Mouse (Mus musculus) limb, embryonic 14.5 days (tissue): ENCODE results near the gene Slc33a1. TPM values are rescaled to one million over a fixed set of nuclear protein-coding genes. Genes with fewer than 3 reads are reported as not detected.
A peak's percentile ranks its signal among the peaks of the same experiment; 100 is the strongest.

Source experiments
- ATAC-seq: fragments of 200-750 bp; cut with Nextera tagmentation; 2 replicates; pipeline ENCODE4 v1.8.0; 2017; ENCODE audit warnings: low read depth, moderate number of reproducible peaks, moderate TSS enrichment; ENCODE audit not compliant: low FRiP score
- DNase-seq: peaks from one replicate; pipeline ENCODE4 v3.0.0-alpha.2; 2015; ENCODE audit warnings: low spot score
- H3K27ac ChIP-seq: fragments of 300-500 bp; sonication (generic); replicated peaks from 2 replicates; pipeline ENCODE4 v1.5.1; 2014; ENCODE audit warnings: low read depth, mild to moderate bottlenecking, low read length, moderate library complexity, mixed read lengths
- H3K27me3 ChIP-seq: fragments of 300-500 bp; sonication (generic); 2 replicates; pipeline ENCODE4 v1.6.1; 2014; ENCODE audit warnings: low read length, mixed read lengths; ENCODE audit not compliant: control insufficient read depth, insufficient read depth
- H3K36me3 ChIP-seq: fragments of 300-500 bp; sonication (generic); 2 replicates; pipeline ENCODE4 v1.6.1; 2014; ENCODE audit warnings: mild to moderate bottlenecking, low read length, moderate library complexity, mixed read lengths; ENCODE audit not compliant: control insufficient read depth, insufficient read depth
- H3K4me1 ChIP-seq: fragments of 300-500 bp; sonication (generic); 2 replicates; pipeline ENCODE4 v1.6.1; 2014; ENCODE audit warnings: antibody characterized with exemption, low read length, mixed read lengths; ENCODE audit not compliant: control insufficient read depth, insufficient read depth
- H3K4me2 ChIP-seq: fragments of 300-500 bp; sonication (generic); replicated peaks from 2 replicates; pipeline ENCODE4 v1.6.1; 2014; ENCODE audit warnings: low read depth, mild to moderate bottlenecking, low read length, moderate library complexity; ENCODE audit not compliant: severe bottlenecking
- H3K4me3 ChIP-seq: fragments of 300-500 bp; sonication (generic); replicated peaks from 2 replicates; pipeline ENCODE4 v1.5.1; 2014; ENCODE audit warnings: low read length
- H3K9ac ChIP-seq: fragments of 300-500 bp; sonication (generic); 2 replicates; pipeline ENCODE4 v1.6.1; 2014; ENCODE audit warnings: mild to moderate bottlenecking, low read depth, low read length, moderate library complexity; ENCODE audit not compliant: severe bottlenecking
- H3K9me3 ChIP-seq: fragments of 300-500 bp; sonication (generic); 2 replicates; pipeline ENCODE4 v1.6.1; 2016; ENCODE audit warnings: low read length; ENCODE audit not compliant: control insufficient read depth
- POLR2A ChIP-seq: fragments of 200-500 bp; IDR thresholded peaks from 2 replicates; pipeline ENCODE4 v1.8.0; 2012; ENCODE audit warnings: inconsistent platforms, mild to moderate bottlenecking, moderate library complexity, borderline replicate concordance; ENCODE audit not compliant: insufficient read depth, insufficient read length; ENCODE audit errors: extremely low read depth
- WGBS: fragments of 180-500 bp; shearing (Covaris S2); extraction: QIAGEN DNeasy Blood & Tissue Kit; methylation state at CpG from one replicate; pipeline ENCODE4 v1.1.7; 2014; 5-methylcytosine and 5-hydroxymethylcytosine counted together
- polyA plus RNA-seq, 2 experiments: library from polyadenylated mRNA; depleted of rRNA in 1 of 2; stranded (reverse) in 1 of 2; unstranded in 1 of 2; fragments of >200 nt; fragmentation: Nextera tagmentation in 1 of 2; extraction: Ambion mirVana in 1 of 2; gene quantifications; 2 replicates each; pipeline versions ENCODE4 v1.2.1 to v1.2.3; 2012 to 2014

Slc33a1 gene
- polyA plus RNA-seq, 2 experiments = 12.4 to 16.2 TPM

DNA sequence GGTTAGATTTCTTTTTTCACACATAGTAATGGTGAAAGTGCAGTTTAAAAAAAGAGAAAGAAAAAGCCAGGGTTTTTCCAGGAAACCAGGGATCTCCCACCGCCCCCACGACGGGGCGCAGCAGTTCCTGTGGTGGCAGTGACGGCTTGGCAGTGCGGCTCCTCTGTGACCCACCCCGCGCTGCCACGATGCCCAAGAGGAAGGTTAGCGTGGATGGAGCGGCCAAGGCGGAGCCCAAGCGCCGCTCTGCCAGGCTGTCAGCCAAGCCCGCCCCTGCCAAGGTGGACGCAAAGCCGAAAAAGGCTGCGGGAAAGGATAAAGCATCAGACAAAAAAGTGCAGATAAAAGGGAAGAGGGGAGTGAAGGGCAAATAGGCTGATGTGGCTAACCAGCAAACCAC is 59.3 kb downstream of the Slc33a1 start:
- TF ChIP-seq POLR2A = no peak
- peak overlapping the region; percentile 61 for H3K4me2 ChIP-seq
- DNase-seq (no peak), ATAC-seq (no peak)
- H3K4me1 ChIP-seq = no peaks in the 10 kb centered on the region
- peak overlapping the region; percentile 33 for H3K4me3 ChIP-seq
- no peak overlapping the region for H3K27ac ChIP-seq
- no peaks in the 10 kb centered on the region for H3K36me3 ChIP-seq
- peak overlapping the region; percentile 38 for H3K9ac ChIP-seq
- 2% methylated on average over 18 of the region's 18 CpGs for WGBS
- H3K9me3 ChIP-seq = no peaks in the 10 kb centered on the region
- peaks cover 2% of the 10 kb centered on the region; the same call in 1 of the 2 replicates for H3K27me3 ChIP-seq

DNA sequence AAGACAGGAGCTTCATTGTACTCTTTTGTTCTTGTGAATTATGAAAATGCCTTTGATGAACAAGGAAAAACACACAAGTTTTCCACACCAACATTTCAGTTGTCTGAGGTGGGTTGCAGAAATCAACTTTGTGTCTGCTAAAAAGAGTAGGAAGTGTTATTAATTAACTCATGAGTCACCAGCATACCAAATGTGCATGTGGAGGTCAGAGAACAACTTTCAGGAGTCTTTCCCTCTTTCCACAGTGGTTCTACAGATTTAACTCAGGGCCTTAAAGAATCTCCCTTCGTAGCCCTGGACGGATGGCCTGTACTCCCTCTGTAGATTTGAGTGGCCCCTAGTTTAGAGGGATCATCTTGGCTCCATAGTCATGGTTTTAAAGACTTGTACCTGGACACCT is 60.4 kb downstream of the Slc33a1 start:
- Histone ChIP-seq H3K36me3 (no peaks in the 10 kb centered on the region), H3K9me3 (no peaks in the 10 kb centered on the region), H3K27ac (no peak overlapping the region), H3K9ac (no peak overlapping the region), H3K4me3 (no peak overlapping the region), H3K4me1 (peaks cover 7% of the 10 kb centered on the region; the same call in 1 of the 2 replicates), H3K4me2 (no peak overlapping the region), H3K27me3 (peaks cover 11% of the 10 kb centered on the region; the same call in 1 of the 2 replicates)
- no peak for TF ChIP-seq POLR2A
- DNase-seq (no peak), ATAC-seq (no peak)
- 77% methylated on average over 2 of the region's 2 CpGs for WGBS

DNA sequence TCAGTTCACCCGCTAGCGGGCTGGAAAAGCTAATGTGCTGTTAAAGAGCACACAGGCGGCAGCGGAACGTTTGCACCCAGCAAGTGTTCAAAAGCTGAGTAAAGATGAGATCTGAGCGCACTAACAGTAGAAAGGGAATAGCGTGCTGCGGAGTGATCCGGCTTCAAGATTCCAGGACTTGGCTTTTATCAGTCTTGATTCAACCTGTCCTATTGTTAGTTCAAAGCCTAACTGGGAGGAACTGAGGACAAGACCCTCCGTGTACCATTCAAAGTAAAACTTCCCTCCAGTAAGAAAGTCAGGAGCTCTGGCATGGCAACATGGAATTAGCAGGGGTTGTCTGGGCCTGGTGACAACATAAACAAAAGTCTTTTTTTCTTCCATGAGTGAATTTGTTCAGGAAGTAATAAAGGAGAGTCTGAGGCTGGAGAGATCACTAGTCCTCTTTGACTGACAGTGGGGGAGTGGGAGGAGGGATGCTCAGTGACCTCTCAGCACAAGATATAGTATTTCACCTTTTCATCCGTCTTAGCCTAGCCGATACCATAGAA is 64.5 kb downstream of the Slc33a1 start:
- Histone ChIP-seq H3K4me1 (peaks cover 9% of the 10 kb centered on the region), H3K4me3 (peak overlapping the region; percentile 61), H3K9me3 (no peaks in the 10 kb centered on the region), H3K9ac (no peak overlapping the region), H3K27me3 (peaks cover 11% of the 10 kb centered on the region; the same call in 1 of the 2 replicates), H3K4me2 (peak overlapping the region; percentile 100), H3K27ac (no peak overlapping the region), H3K36me3 (no peaks in the 10 kb centered on the region)
- DNase-seq (no peak), ATAC-seq (no peak)
- 4% methylated on average over 12 of the region's 12 CpGs for WGBS
- TF ChIP-seq POLR2A = no peak

DNA sequence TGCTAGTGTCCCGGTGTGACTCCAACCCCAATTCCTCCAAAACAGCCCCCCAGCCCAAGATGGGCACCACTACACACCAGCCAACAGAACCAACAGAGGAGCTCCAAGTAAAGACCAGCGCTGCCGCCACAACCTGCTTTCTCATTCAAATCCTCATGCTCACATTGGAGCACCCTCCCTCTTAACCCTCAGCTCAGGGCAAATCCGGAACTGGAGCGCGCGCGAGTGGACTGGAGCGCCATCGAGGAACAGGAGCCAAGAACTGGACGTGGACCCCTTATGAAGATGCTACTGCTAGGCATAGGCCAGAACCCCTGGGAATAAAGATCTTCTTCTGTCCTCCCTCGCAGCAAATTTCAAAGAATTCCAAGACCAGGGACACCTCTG is 65.3 kb downstream of the Slc33a1 start, which contains the start of gene Plch1:
TSS of gene Plch1 (minus strand) at position 164 of the 387 bp plus-strand sequence.
- no peaks in the 10 kb centered on the region for H3K9me3 ChIP-seq
- peak; percentile 33 for DNase-seq
- H3K27ac ChIP-seq = no peak within 1 kb of the TSS
- TF ChIP-seq POLR2A = no peak
- H3K36me3 ChIP-seq = no peaks in the 10 kb centered on the region
- H3K4me3 ChIP-seq = peak within 1 kb of the TSS; percentile 61
- H3K4me1 ChIP-seq = peaks cover 9% of the 10 kb centered on the region
- H3K4me2 ChIP-seq = peak within 1 kb of the TSS; percentile 100
- peak within 1 kb of the TSS; percentile 43 for H3K9ac ChIP-seq
- peak; percentile 41; the same call in 1 of the 2 replicates for ATAC-seq
- peaks cover 11% of the 10 kb centered on the region; the same call in 1 of the 2 replicates for H3K27me3 ChIP-seq
- 1% methylated on average over 12 of the region's 12 CpGs for WGBS

DNA sequence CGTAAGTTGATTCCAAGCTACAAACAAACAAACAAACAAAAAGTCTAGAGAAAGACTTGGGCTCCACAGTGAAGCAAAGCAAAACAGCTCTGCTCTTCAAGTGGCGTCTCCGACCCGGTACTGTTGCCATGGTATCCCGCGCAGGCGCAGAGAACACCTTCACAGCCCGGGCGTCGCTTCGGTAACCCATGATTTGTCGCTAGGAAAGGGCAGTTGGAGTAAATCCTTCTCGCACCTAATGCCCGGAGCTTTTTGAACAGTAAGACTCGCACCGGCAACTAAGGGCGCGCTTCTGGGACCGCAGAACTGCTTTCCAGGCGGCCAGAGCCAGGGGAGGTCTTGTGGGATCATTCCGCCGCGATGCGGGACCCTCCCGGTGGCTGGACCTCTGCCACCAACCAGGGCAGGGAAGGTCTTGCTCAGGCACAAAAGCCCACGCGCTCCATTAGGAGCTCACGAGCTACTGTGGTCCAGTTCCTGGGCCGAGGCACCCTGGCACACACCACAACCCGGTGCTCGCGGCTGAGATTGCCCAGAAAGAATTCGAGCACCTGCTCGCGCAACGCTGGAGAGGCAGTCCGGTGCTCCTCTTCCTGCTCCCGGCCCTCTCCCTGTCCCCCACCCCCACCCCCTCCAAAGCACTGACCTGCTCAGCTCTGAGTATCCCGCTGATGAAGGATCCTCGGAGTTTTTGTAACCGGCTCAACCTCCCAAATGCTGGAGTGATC is 65.8 kb downstream of the Slc33a1 start:
- DNase-seq (peak; percentile 69), ATAC-seq (peak; percentile 85)
- Histone ChIP-seq H3K4me2 (peak overlapping the region; percentile 100), H3K27me3 (peaks cover 11% of the 10 kb centered on the region; the same call in 1 of the 2 replicates), H3K4me1 (peaks cover 13% of the 10 kb centered on the region), H3K27ac (no peak overlapping the region), H3K36me3 (no peaks in the 10 kb centered on the region), H3K9me3 (no peaks in the 10 kb centered on the region), H3K9ac (peak overlapping the region; percentile 43), H3K4me3 (peak overlapping the region; percentile 61)
- no peak for TF ChIP-seq POLR2A
- WGBS = under 1% methylated on average over 41 of the region's 41 CpGs
